Mouse (Mus musculus) liver, embryonic 15.5 days (tissue): Measurements from ENCODE around the gene Sox18. TPM values are rescaled to one million over a fixed set of nuclear protein-coding genes. Genes with fewer than 3 reads are reported as not detected.

ENCODE experiments used
- ATAC-seq: fragments of 200-750 bp; cut with Nextera tagmentation; 2 replicates; pipeline ENCODE4 v1.8.0; 2017; ENCODE audit warnings: moderate number of reproducible peaks, mild to moderate bottlenecking, moderate library complexity; ENCODE audit not compliant: insufficient read depth
- H3K27ac ChIP-seq: fragments of 300-500 bp; sonication (generic); replicated peaks from 2 replicates; pipeline ENCODE4 v1.5.1; 2015; ENCODE audit warnings: mild to moderate bottlenecking, inconsistent platforms
- H3K27me3 ChIP-seq: fragments of 300-500 bp; sonication (generic); 2 replicates; pipeline ENCODE4 v1.6.1; 2015; ENCODE audit warnings: mild to moderate bottlenecking, inconsistent platforms
- H3K36me3 ChIP-seq: fragments of 300-500 bp; sonication (generic); replicated peaks from 2 replicates; pipeline ENCODE4 v1.6.1; 2015; ENCODE audit warnings: moderate library complexity, mild to moderate bottlenecking, inconsistent platforms
- H3K4me1 ChIP-seq: fragments of 300-500 bp; sonication (generic); replicated peaks from 2 replicates; pipeline ENCODE4 v1.6.1; 2015; ENCODE audit warnings: inconsistent platforms
- H3K4me2 ChIP-seq: fragments of 300-500 bp; sonication (generic); 2 replicates; pipeline ENCODE4 v1.6.1; 2015; ENCODE audit warnings: moderate library complexity, mild to moderate bottlenecking, inconsistent platforms
- H3K4me3 ChIP-seq: fragments of 300-500 bp; sonication (generic); replicated peaks from 2 replicates; pipeline ENCODE4 v1.5.1; 2015; ENCODE audit warnings: mild to moderate bottlenecking, inconsistent platforms
- H3K9ac ChIP-seq: fragments of 300-500 bp; sonication (generic); 2 replicates; pipeline ENCODE4 v1.6.1; 2015; ENCODE audit warnings: moderate library complexity, mild to moderate bottlenecking, inconsistent platforms
- H3K9me3 ChIP-seq: fragments of 300-500 bp; sonication (generic); replicated peaks from 2 replicates; pipeline ENCODE4 v1.6.1; 2016; ENCODE audit warnings: inconsistent platforms
- WGBS: fragments of 180-500 bp; shearing (Covaris S2); methylation state at CpG from one replicate; pipeline ENCODE4 v1.1.7; 2015; ENCODE audit warnings: mixed read lengths; ENCODE audit not compliant: insufficient replicate concordance; 5-methylcytosine and 5-hydroxymethylcytosine counted together
- polyA plus RNA-seq: library from polyadenylated mRNA; unstranded; fragments of >200 nt; fragmentation: Nextera tagmentation; extraction: Ambion mirVana; gene quantifications from 2 replicates; pipeline ENCODE4 v1.2.1, GENCODE M21; 2015

Sox18 gene
- polyA plus RNA-seq, 1 experiment from 2014 or later: 6.7 TPM

DNA sequence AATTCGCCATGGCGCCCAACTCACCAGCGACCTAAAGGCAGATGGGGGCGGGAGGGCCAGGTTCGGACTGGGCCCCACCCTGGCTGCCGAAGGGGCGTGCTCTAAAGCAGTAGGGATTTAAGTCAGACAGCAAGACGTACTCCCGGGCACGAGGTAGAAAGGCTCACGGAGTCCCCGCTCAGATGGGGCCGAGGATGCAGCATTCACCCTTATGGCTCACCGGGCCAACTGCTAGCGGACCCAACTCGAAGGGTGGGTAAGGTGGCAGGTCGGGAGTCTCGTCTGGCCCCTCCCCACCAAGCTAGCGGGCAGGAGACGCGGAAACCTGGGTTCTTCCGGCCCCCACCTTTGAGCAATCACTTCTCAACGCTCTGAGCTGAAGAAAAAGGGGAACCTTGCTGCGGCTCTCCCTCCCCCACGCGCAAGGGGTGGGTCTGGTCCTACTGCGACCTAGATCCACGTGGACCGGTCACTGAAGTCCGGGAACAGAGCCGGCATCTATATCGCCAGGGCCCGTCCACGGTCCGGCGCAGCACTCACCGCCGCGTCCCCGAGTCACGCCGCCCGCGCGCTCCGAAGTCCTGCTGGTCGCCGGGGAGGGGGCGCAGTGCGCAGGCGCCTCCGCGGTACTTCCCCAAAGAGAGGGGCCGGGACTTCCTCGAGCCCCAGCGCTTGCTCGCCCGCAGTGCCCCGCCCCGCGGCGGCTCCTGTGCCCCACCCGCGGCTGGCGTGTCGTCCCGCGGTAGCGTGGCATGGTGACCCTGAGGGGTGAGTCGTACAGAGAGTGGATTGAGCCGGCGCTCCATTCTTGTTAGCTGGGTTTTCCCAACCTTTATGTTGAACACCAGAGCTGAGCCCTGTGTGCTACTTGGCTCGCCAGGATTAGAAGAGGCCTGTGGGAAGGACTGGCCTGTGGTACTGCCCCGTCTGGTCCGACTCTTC is 22.2 kb upstream of the Sox18 start, which contains the start of gene Rgs19:
Gene Rgs19 (minus strand): TSS at position 639 of the 942 bp plus-strand sequence.
- peak within 1 kb of the TSS; percentile 74 for H3K4me2 ChIP-seq
- H3K27me3 ChIP-seq: peaks cover 29% of the 10 kb centered on the region
- no peak within 1 kb of the TSS for H3K27ac ChIP-seq
- 0 out of 2 replicates have a peak, but pooled peaks cover 4% of the 10 kb centered on the region for H3K36me3 ChIP-seq
- H3K4me3 ChIP-seq: peak within 1 kb of the TSS; percentile 57
- no peaks in the 10 kb centered on the region for H3K9me3 ChIP-seq
- WGBS: under 1% methylated on average over 75 of the region's 75 CpGs
- peak; percentile 67 for ATAC-seq
- peak within 1 kb of the TSS; percentile 39 for H3K9ac ChIP-seq
- peaks cover 7% of the 10 kb centered on the region for H3K4me1 ChIP-seq

GRCm38 (mm10) chr2:181692304-181692703 is 20.9 kb upstream of the Sox18 start:
- H3K4me1 ChIP-seq: peaks cover 7% of the 10 kb centered on the region
- no peaks in the 10 kb centered on the region for H3K9me3 ChIP-seq
- no peak for ATAC-seq
- H3K27me3 ChIP-seq: peaks cover 29% of the 10 kb centered on the region
- no peak overlapping the region for H3K9ac ChIP-seq
- H3K27ac ChIP-seq: no peak overlapping the region
- H3K4me3 ChIP-seq: peak overlapping the region; percentile 57
- 0 out of 2 replicates have a peak, but pooled peaks cover 4% of the 10 kb centered on the region for H3K36me3 ChIP-seq
- peak overlapping the region; percentile 74 for H3K4me2 ChIP-seq
- 49% methylated on average over 3 of the region's 3 CpGs for WGBS

DNA sequence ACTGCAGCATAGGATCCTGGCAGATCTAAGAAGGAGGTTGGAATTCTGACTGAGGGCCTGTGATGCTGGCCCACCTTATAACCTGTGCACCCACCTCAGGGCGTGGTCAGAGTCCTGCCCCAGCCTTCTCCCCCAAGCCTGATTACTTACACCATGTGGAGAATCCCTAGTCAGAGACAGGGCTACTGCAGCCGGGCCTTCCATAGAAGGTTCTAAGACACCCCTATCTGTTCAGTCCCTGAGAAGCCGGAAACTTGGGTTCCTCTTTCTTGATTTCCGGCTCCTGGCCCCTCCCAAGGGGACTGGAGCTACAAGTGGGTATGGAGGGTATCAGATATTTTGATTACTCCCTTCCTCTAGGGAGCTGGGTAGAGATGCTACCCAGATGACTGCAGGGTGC is 20.1 kb upstream of the Sox18 start:
- Histone ChIP-seq H3K27ac (0 out of 2 replicates have a peak overlapping the region, but pooled peaks have one; percentile 0), H3K27me3 (peaks cover 29% of the 10 kb centered on the region), H3K9ac (no peak overlapping the region), H3K4me1 (peaks cover 7% of the 10 kb centered on the region), H3K9me3 (no peaks in the 10 kb centered on the region), H3K4me3 (peak overlapping the region; percentile 57), H3K36me3 (0 out of 2 replicates have a peak, but pooled peaks cover 4% of the 10 kb centered on the region), H3K4me2 (peak overlapping the region; percentile 74)
- no peak for ATAC-seq
- 23% methylated on average over 4 of the region's 4 CpGs for WGBS

GRCm38 (mm10) chr2:181691083-181691482 is 19.6 kb upstream of the Sox18 start:
- no peak overlapping the region for H3K9ac ChIP-seq
- peaks cover 7% of the 10 kb centered on the region for H3K4me1 ChIP-seq
- 61% methylated on average over 6 of the region's 6 CpGs for WGBS
- peak overlapping the region; percentile 74 for H3K4me2 ChIP-seq
- no peak for ATAC-seq
- H3K36me3 ChIP-seq: 0 out of 2 replicates have a peak, but pooled peaks cover 4% of the 10 kb centered on the region
- H3K27ac ChIP-seq: 0 out of 2 replicates have a peak overlapping the region, but pooled peaks have one; percentile 0
- H3K4me3 ChIP-seq: peak overlapping the region; percentile 31
- H3K9me3 ChIP-seq: no peaks in the 10 kb centered on the region
- peaks cover 29% of the 10 kb centered on the region for H3K27me3 ChIP-seq

- Histone ChIP-seq H3K4me1 (peaks cover 7% of the 10 kb centered on the region), H3K4me3 (no peak overlapping the region), H3K36me3 (peaks cover 4% of the 10 kb centered on the region; the same call in 1 of the 2 replicates), H3K9me3 (no peaks in the 10 kb centered on the region), H3K4me2 (no peak overlapping the region), H3K9ac (no peak overlapping the region), H3K27ac (no peak overlapping the region), H3K27me3 (peaks cover 22% of the 10 kb centered on the region)
- no peak for ATAC-seq
- WGBS: 74% methylated on average over 10 of the region's 10 CpGs
These were observed 18.2 kb upstream of the Sox18 start for GRCm38 (mm10) chr2:181689466-181690160.

DNA sequence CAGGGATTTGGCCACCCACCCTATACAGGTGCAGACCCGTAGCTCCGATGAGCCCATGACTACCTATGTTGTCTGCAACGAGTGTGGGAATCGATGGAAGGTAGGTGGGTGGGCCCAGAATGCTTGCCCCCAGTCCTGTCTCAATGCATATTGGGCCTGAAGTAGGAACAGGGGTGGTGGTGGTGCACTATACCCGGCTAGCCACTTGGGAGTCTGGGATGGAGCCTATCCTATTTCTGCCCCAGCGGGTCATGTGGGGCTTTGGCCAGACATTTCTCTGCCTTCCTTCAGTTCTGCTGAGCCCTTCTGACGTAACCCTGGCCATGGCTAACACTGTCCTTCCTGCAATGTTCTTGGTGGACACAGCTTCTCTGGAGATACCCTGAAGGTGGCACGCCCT is 16.1 kb upstream of the Sox18 start:
- Histone ChIP-seq H3K9me3 (no peaks in the 10 kb centered on the region), H3K27ac (no peak overlapping the region), H3K4me2 (no peak overlapping the region), H3K4me1 (no peaks in the 10 kb centered on the region; the same call in 1 of the 2 replicates), H3K36me3 (peaks cover 4% of the 10 kb centered on the region; the same call in 1 of the 2 replicates), H3K4me3 (no peak overlapping the region), H3K9ac (no peak overlapping the region), H3K27me3 (peaks cover 2% of the 10 kb centered on the region)
- ATAC-seq: no peak
- WGBS: 71% methylated on average over 8 of the region's 8 CpGs

- Histone ChIP-seq H3K4me3 (no peak overlapping the region), H3K4me1 (peaks cover 7% of the 10 kb centered on the region), H3K36me3 (peaks cover 4% of the 10 kb centered on the region; the same call in 1 of the 2 replicates), H3K4me2 (no peak overlapping the region), H3K27ac (no peak overlapping the region), H3K27me3 (peaks cover 8% of the 10 kb centered on the region), H3K9ac (no peak overlapping the region), H3K9me3 (no peaks in the 10 kb centered on the region)
- ATAC-seq: no peak
- 67% methylated on average over 4 of the region's 4 CpGs for WGBS
These were observed 14.2 kb upstream of the Sox18 start for GRCm38 (mm10) chr2:181685686-181686085.

DNA sequence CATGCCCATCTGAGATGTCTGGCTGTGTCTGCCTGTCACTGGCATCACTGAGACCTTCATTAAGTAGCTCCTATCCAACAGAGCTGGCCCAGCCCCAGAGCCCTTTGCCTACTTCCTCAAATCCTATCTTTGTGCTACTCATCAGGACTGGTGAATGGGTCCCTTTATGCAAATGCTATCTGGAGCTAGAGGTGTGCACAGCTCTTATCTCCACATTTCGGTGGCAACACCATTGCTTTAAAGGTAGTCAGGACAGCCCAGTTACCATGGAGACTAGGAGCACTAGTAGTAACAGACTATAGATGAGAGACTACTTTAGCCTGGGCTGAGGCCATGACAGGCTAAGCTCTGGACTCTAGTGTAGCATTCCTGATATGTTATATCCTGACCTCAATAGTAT is 13.3 kb upstream of the Sox18 start:
- H3K36me3 ChIP-seq: peaks cover 4% of the 10 kb centered on the region; the same call in 1 of the 2 replicates
- H3K27me3 ChIP-seq: peaks cover 14% of the 10 kb centered on the region
- H3K9me3 ChIP-seq: no peaks in the 10 kb centered on the region
- no peak overlapping the region for H3K27ac ChIP-seq
- H3K9ac ChIP-seq: no peak overlapping the region
- no peak for ATAC-seq
- peaks cover 17% of the 10 kb centered on the region for H3K4me1 ChIP-seq
- 21% methylated on average over 1 of the region's 1 CpGs for WGBS
- no peak overlapping the region for H3K4me3 ChIP-seq
- no peak overlapping the region for H3K4me2 ChIP-seq

DNA sequence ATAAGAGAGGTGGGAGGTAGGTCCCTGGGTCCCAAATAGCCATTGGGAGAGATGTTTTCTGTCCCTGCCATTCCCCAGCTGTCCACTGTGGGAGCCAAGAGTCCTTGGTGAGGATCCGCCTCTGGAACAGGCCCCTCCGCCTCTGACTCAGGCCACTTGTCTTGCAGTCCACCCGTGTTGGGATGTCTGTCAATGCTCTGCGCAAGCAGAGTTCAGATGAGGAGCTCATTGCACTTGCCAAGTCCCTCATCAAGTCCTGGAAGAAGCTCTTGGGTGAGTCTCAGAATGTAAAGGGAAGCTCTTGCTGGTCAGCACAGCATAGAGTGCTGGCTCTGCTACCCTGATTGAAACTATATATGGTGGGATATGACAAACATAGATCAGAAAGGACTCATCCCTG is 11.9 kb upstream of the Sox18 start:
- Histone ChIP-seq H3K4me3 (no peak overlapping the region), H3K9ac (no peak overlapping the region), H3K27me3 (peaks cover 14% of the 10 kb centered on the region), H3K27ac (no peak overlapping the region), H3K9me3 (no peaks in the 10 kb centered on the region), H3K4me1 (peaks cover 25% of the 10 kb centered on the region), H3K36me3 (no peaks in the 10 kb centered on the region; the same call in 1 of the 2 replicates), H3K4me2 (no peak overlapping the region)
- ATAC-seq: no peak
- WGBS: 64% methylated on average over 4 of the region's 4 CpGs

DNA sequence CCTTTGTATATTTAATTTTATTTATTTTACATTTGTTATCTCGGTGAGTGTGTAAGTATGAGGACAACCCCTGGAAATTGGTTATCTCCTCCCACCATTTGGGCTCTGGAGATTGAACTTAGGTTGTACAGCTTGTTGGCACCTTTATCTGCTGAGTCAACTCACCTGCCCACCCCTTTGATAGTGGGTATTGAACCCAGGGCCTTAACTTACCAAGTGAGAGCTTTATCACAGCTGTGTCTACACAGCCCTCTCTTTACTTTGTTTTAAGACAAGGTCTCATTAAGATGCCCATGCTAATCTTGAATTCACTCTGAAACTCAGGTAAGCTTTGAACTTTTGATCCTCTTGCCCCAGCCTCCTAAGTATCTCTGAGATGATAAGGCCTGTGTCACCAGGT is 10.5 kb upstream of the Sox18 start:
- H3K27ac ChIP-seq: no peak overlapping the region
- peaks cover 25% of the 10 kb centered on the region for H3K4me1 ChIP-seq
- no peaks in the 10 kb centered on the region for H3K9me3 ChIP-seq
- no peak overlapping the region for H3K4me3 ChIP-seq
- peaks cover 14% of the 10 kb centered on the region for H3K27me3 ChIP-seq
- H3K9ac ChIP-seq: no peak overlapping the region
- H3K36me3 ChIP-seq: no peaks in the 10 kb centered on the region; the same call in 1 of the 2 replicates
- 29% methylated on average over 1 of the region's 1 CpGs for WGBS
- no peak for ATAC-seq
- H3K4me2 ChIP-seq: no peak overlapping the region

DNA sequence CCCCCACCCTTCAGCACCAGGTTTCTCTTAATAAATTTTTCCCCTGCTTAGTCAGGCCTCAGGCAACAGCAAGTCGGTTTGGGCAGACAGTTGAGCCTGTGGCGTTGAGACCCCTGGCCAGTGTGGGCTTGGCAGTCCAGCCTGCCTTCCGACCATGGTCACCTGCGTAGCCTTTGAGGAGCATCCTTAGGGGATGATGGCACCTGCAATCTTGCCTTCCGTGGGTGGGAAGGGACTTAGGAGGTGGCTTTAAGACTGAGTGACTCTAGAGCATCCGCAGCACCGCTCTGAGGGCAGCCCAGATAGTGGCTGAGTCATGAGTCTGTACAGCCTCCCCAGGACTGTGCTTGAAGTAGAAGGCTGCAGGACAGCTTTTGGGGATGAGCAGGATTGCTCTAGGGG is 9.3 kb upstream of the Sox18 start:
- H3K9ac ChIP-seq: peak overlapping the region; percentile 54
- no peaks in the 10 kb centered on the region; the same call in 1 of the 2 replicates for H3K36me3 ChIP-seq
- WGBS: 14% methylated on average over 7 of the region's 7 CpGs
- H3K27ac ChIP-seq: no peak overlapping the region
- no peak for ATAC-seq
- H3K4me1 ChIP-seq: peaks cover 26% of the 10 kb centered on the region
- H3K9me3 ChIP-seq: no peaks in the 10 kb centered on the region
- peak overlapping the region; percentile 81 for H3K4me2 ChIP-seq
- H3K4me3 ChIP-seq: peak overlapping the region; percentile 60
- H3K27me3 ChIP-seq: peaks cover 15% of the 10 kb centered on the region
